Mouse (Mus musculus) ES-Bruce4 (cell line): ENCODE results near the gene Saysd1.

Source experiments
- CTCF ChIP-seq: IDR thresholded peaks from one replicate; pipeline ENCODE4 v1.8.1; 2011; ENCODE audit warnings: low read depth, low read length
- EP300 ChIP-seq: IDR thresholded peaks from 2 replicates; pipeline ENCODE4 v1.6.1; 2011; ENCODE audit warnings: low read depth, low read length; ENCODE audit not compliant: insufficient read depth

DNA sequence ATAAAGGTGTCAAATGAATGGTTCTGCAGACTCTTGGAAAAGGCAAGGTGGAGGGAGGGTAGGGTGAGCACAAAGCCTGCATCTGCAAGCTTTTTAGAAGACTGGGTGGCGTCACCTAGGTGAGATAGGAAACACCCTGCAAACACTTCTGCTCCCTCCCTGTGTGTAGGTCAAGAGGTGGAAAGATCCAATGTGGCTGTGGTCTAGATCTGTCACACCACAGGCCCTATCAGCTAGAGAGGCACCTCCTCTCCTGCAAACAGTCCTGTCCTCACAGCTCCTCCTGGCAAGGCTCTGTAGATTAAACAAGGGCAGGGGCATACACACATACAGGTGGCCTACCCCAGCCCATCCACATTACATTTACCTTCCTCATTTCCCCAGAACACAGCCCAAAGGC lies 30.1 kb upstream of the Saysd1 start:
- TF ChIP-seq CTCF, result no peak
- no peak for TF ChIP-seq EP300
